Mouse (Mus musculus) G1E (cell line): ENCODE data around the gene AU040320. TPM values are rescaled to one million over a fixed set of nuclear protein-coding genes. Genes with fewer than 3 reads are reported as not detected.

ENCODE experiments used
- ATAC-seq: 2 replicates; pipeline ENCODE4 v1.8.0; 2016; ENCODE audit warnings: mild to moderate bottlenecking; ENCODE audit not compliant: insufficient number of reproducible peaks, poor library complexity, low FRiP score, severe bottlenecking; ENCODE audit errors: extremely low read depth
- DNase-seq: peaks from one replicate; pipeline ENCODE4 v3.0.0; 2012; ENCODE audit warnings: low spot score
- H3K27me3 ChIP-seq: 2 replicates; pipeline ENCODE4 v1.6.1; 2012; ENCODE audit warnings: mild to moderate bottlenecking, low read length, inconsistent platforms; ENCODE audit not compliant: insufficient read depth
- H3K36me3 ChIP-seq: replicated peaks from 2 replicates; pipeline ENCODE3; 2012; ENCODE audit warnings: mild to moderate bottlenecking, inconsistent platforms
- H3K4me1 ChIP-seq: 2 replicates; pipeline ENCODE4 v1.6.1; 2012; ENCODE audit warnings: low read depth, low read length, inconsistent platforms, mixed read lengths; ENCODE audit not compliant: insufficient read depth
- H3K4me3 ChIP-seq: 2 replicates; pipeline ENCODE4 v1.5.1; 2012; ENCODE audit warnings: low read depth, mild to moderate bottlenecking, inconsistent platforms, low read length, moderate library complexity, mixed read lengths
- H3K9me3 ChIP-seq: replicated peaks from 2 replicates; pipeline ENCODE4 v1.6.1; 2012; ENCODE audit warnings: inconsistent platforms
- CTCF ChIP-seq: IDR thresholded peaks from 2 replicates; pipeline ENCODE4 v1.5.1; 2012; ENCODE audit warnings: low read depth, low read length, inconsistent platforms, mixed read lengths
- GATA1 ChIP-seq: IDR thresholded peaks from 2 replicates; pipeline ENCODE4 v1.6.1; 2012; ENCODE audit warnings: borderline replicate concordance, low read length, inconsistent platforms, mixed read lengths
- GATA2 ChIP-seq: IDR thresholded peaks from 2 replicates; pipeline ENCODE4 v1.6.1; 2012; ENCODE audit warnings: low read depth, low read length, inconsistent platforms, borderline replicate concordance
- POLR2AphosphoS5 ChIP-seq: IDR thresholded peaks from 2 replicates; pipeline ENCODE4 v1.6.1; 2012; ENCODE audit warnings: low read depth, low read length, inconsistent platforms; ENCODE audit not compliant: insufficient replicate concordance
- TAL1 ChIP-seq: conservative IDR thresholded peaks from 2 replicates; pipeline ENCODE4 v1.6.1; 2012; ENCODE audit warnings: low read depth, low read length, inconsistent platforms, mixed read lengths
- polyA plus RNA-seq: library from polyadenylated mRNA; stranded (reverse); fragments of >175 nt; gene quantifications from 2 replicates; pipeline ENCODE4 v1.2.3, GENCODE M21; 2012
- total RNA-seq, 2 experiments: library from RNA; stranded (forward) in 1 of 2; stranded (reverse) in 1 of 2; fragments of 200-1000 nt in 1 of 2; fragments of >200 nt in 1 of 2; fragmentation: Nextera tagmentation in 1 of 2; gene quantifications; 2 replicates each; pipeline ENCODE4 v1.2.3; 2014 to 2017

AU040320 gene
- total and polyA plus RNA-seq, 3 experiments, result 15.5 to 41.5 (median 21.8) TPM

DNA sequence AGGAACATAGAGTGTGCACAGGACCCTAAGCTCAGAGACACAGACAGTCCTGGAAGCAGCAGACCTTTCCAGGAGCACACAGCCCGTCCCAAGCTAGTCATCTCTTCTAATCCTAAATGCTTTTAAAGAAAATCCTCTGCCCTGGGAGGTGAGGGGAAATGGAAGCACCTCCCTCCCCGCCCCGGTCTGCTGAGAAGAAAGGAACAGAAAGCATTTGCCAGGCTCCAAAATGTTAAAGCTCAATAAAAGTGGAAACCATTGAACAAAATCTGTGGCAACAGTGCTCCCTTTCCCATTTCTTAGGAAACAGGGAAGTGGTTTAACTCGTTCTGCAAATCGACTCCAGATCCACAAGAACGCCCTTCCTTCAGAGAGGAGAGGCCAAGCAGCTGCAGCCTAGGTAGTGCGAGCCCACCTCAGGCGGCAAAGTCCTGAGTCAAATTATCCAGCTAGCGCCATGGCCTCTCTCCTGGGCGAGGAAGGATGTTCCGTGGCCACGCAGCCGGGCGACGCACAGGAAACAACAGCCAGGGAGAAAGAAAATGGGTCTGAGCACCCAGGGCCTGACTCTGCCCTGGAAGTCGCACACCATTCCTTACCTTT, 19.2 kb upstream of the AU040320 start:
- TF ChIP-seq GATA1, result no peak
- no peak for TF ChIP-seq CTCF
- no peak for TF ChIP-seq GATA2
- no peak for TF ChIP-seq TAL1
- TF ChIP-seq POLR2AphosphoS5, result no peak
- DNase-seq (no peak), ATAC-seq (no peak)
- Histone ChIP-seq H3K9me3 (peaks cover 14% of the 10 kb centered on the region), H3K4me1 (no peaks in the 10 kb centered on the region), H3K27me3 (peaks cover 32% of the 10 kb centered on the region), H3K4me3 (no peak overlapping the region), H3K36me3 (no peaks in the 10 kb centered on the region)

DNA sequence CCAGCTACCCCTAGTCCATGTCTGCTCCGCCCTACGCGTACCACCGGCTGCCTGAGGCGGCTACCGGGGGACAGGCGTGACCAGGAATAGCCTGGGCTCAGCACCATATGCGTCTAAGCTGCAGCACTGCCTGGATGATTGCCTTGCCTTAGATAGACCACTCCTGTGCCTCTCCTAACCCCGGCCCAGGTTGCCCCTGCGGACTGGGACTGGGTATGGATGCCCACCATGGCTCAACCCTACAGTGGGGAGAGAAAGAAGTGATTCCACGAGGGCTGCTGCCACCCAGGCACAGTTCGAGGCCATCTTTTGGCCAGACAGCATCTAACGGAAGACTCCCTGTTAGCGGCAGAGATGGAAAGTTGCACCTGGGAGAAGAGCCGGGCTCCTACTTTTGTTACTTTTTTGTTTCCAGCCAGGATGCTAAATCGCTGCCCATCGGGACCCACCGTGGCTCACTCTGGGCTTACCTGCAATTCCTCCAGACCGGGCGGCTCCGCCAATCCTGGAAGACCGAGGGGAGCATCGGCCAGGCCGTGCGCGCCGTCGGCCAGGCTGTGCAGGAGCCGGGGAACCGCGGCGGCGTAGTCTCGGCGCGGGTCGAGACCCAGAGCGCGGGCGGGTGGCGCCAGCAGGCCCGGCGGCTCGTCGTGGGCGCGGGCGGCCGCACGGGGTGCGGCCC, 18.5 kb upstream of the AU040320 start:
- H3K9me3 ChIP-seq, result peaks cover 14% of the 10 kb centered on the region
- H3K36me3 ChIP-seq, result no peaks in the 10 kb centered on the region
- H3K27me3 ChIP-seq, result peaks cover 35% of the 10 kb centered on the region
- DNase-seq (no peak), ATAC-seq (no peak)
- no peaks in the 10 kb centered on the region for H3K4me1 ChIP-seq
- no peak for TF ChIP-seq CTCF
- TF ChIP-seq TAL1, result no peak
- TF ChIP-seq GATA2, result no peak
- TF ChIP-seq POLR2AphosphoS5, result no peak
- TF ChIP-seq GATA1, result no peak
- H3K4me3 ChIP-seq, result no peak overlapping the region

DNA sequence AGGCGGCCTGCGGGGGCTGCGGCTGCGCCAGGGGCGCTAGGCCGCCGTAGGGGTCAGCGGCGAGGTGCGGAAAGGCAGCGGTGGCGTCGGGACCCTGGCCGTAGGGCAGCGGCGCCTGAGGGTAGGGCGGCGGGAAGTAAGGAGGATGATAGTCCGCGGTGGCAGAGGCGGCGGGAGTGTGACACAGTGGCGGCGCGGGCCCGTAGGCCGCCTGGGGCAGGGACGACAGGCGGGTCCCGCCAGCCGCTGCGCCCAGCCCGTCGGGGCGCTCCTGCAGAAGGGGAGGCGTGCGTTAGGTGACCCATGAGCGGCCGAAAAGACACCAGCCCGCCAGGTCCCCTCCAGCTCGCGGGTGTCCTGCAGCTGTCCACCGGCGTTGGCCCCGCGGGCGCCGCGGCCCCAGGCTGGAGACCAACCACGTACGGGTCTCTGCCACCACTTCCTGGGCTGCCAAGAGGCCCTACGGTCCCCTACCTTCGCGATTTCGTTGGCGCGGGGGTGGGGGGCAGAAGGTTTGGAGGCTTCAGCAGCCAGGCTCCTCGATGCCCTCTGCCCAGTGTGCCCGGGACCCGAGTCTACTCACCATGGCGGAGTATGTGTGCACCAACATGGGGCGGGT, 17.9 kb upstream of the AU040320 start:
- ATAC-seq (no peak), DNase-seq (no peak)
- H3K36me3 ChIP-seq, result no peaks in the 10 kb centered on the region
- H3K4me3 ChIP-seq, result no peak overlapping the region
- no peaks in the 10 kb centered on the region for H3K4me1 ChIP-seq
- no peak for TF ChIP-seq GATA1
- TF ChIP-seq CTCF, result no peak
- no peak for TF ChIP-seq TAL1
- no peak for TF ChIP-seq POLR2AphosphoS5
- TF ChIP-seq GATA2, result no peak
- peaks cover 14% of the 10 kb centered on the region for H3K9me3 ChIP-seq
- H3K27me3 ChIP-seq, result peaks cover 35% of the 10 kb centered on the region

DNA sequence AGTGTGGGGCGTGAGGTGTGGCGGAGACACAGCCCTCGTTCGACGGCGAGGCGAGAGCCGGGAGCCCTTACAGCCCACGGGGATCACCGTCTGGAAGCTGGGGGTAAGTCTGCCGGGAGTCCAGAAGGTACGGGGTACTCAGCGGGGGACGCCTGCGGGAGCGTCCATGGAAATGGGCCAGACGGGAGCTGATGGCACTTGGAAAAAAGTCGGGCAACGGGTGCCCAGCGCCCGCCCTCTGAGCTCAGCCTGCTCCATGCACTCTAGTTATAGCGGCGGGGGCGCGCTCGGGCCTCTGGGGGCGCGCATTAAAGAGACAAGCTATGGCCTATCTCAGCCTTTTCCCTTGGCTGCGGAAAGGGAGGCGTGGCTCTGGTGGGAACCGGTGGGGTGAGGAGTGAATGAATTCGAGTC, 17.3 kb upstream of the AU040320 start, which contains the start of gene Tfap2e:
Gene Tfap2e, minus strand, starts transcription at position 240 of the 414 bp plus-strand sequence.
- peaks cover 35% of the 10 kb centered on the region for H3K27me3 ChIP-seq
- TF ChIP-seq GATA2 (no peak), TAL1 (no peak), POLR2AphosphoS5 (no peak), CTCF (no peak), GATA1 (no peak)
- no peak within 1 kb of the TSS for H3K4me3 ChIP-seq
- H3K9me3 ChIP-seq, result peaks cover 14% of the 10 kb centered on the region
- no peaks in the 10 kb centered on the region for H3K36me3 ChIP-seq
- DNase-seq, result no peak
- H3K4me1 ChIP-seq, result no peaks in the 10 kb centered on the region
- ATAC-seq, result no peak

DNA sequence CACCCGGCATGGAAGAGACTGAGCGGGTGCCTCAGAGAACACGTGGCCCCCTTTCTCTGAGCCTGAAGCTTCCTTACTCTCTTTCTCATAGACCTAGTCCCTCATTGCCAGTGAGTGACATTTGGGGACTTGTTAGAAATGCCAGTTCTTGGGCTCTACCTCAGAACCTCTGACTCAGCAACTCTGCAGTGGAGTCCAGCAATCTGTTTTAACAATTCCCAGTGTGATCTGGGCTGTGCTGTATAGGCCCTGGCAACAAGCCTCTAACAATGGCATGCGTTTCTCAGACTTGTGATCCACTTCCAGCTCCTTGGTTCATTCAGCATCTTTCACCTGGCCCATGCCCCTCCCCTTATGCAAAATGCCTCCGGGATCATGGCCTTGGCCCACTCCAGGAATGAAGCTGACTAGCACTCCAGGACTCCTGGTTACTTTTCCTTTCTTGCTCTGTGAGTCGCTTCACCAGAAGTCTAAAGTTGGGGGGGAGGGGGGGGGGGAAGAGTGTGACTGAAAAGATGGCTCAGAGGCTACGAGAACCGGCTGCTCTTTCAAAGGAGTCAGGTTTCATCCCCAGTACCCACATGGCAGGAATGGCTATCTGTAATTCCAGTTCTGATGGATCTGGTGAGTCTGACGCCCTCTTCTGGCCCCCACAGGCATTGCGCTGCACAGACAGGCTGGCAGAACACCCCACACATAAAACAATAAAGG, 13.2 kb upstream of the AU040320 start:
- DNase-seq (no peak), ATAC-seq (no peak)
- TF ChIP-seq GATA1 (no peak), GATA2 (no peak)
- peaks cover 23% of the 10 kb centered on the region for H3K36me3 ChIP-seq
- H3K9me3 ChIP-seq, result peaks cover 9% of the 10 kb centered on the region
- peaks cover 16% of the 10 kb centered on the region for H3K27me3 ChIP-seq
- H3K4me3 ChIP-seq, result no peak overlapping the region
- H3K4me1 ChIP-seq, result peaks cover 19% of the 10 kb centered on the region

DNA sequence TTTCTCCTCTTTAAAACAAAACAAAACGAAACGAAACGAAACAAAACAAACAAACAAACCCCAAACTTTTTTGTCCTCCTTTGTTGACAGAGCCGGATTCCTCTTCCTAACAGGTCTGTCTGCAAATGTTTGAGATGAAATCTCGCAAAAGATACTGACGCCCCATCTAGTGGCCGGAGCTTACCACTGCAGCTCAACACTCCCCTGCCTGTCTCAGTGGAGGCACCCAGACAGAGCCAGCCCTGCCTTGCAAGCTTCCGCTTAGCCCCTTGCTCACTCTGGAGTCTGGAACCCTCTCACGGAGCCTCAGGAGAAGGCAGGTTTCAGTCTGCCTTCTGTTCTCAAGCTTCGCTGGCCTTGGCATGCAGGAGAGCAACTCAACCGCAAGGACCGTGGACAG, 11.9 kb upstream of the AU040320 start:
- no peak overlapping the region for H3K4me3 ChIP-seq
- DNase-seq, result peak; percentile 70

More for the DNA sequence above, 11.9 kb upstream of the AU040320 start:
- Histone ChIP-seq H3K4me1 (peaks cover 30% of the 10 kb centered on the region), H3K9me3 (no peaks in the 10 kb centered on the region), H3K27me3 (peaks cover 9% of the 10 kb centered on the region), H3K36me3 (peaks cover 36% of the 10 kb centered on the region)
- peak; percentile 46; the same call in 1 of the 2 replicates for ATAC-seq
- TF ChIP-seq TAL1 (no peak), CTCF (peak; percentile 73)
